Mouse (Mus musculus) liver, embryonic 16.5 days (tissue): ENCODE results near the gene Fbxw16. TPM values are rescaled to one million over a fixed set of nuclear protein-coding genes. Genes with fewer than 3 reads are reported as not detected.
"Not testable (repeated sequence)": the region's sequence is repeated elsewhere in the genome, so short reads cannot be mapped to it uniquely, and the experiment has no call there.

Source experiments
- ATAC-seq: fragments of 200-750 bp; cut with Nextera tagmentation; 2 replicates; pipeline ENCODE4 v1.8.0; 2017; ENCODE audit warnings: low read depth, mild to moderate bottlenecking, moderate number of reproducible peaks, moderate library complexity
- H3K27ac ChIP-seq: fragments of 300-500 bp; sonication (generic); 2 replicates; pipeline ENCODE4 v1.5.1; 2014; ENCODE audit warnings: mild to moderate bottlenecking, low read length
- H3K27me3 ChIP-seq: fragments of 300-500 bp; sonication (generic); 2 replicates; pipeline ENCODE4 v1.6.1; 2014; ENCODE audit warnings: low read depth, low read length, mixed read lengths; ENCODE audit not compliant: control insufficient read depth, insufficient read depth
- H3K36me3 ChIP-seq: fragments of 300-500 bp; sonication (generic); 2 replicates; pipeline ENCODE4 v1.6.1; 2014; ENCODE audit warnings: mild to moderate bottlenecking; ENCODE audit not compliant: control insufficient read depth, insufficient read depth
- H3K4me1 ChIP-seq: fragments of 300-500 bp; sonication (generic); 2 replicates; pipeline ENCODE4 v1.6.1; 2014; ENCODE audit warnings: low read depth, low read length, mixed read lengths; ENCODE audit not compliant: control insufficient read depth
- H3K4me2 ChIP-seq: fragments of 300-500 bp; sonication (generic); 2 replicates; pipeline ENCODE4 v1.6.1; 2014; ENCODE audit warnings: low read depth, low read length, mixed read lengths
- H3K4me3 ChIP-seq: fragments of 300-500 bp; sonication (generic); 2 replicates; pipeline ENCODE4 v1.5.1; 2014; ENCODE audit warnings: low read depth, mild to moderate bottlenecking, low read length
- H3K9ac ChIP-seq: fragments of 300-500 bp; sonication (generic); 2 replicates; pipeline ENCODE4 v1.6.1; 2014; ENCODE audit warnings: low read depth, low read length
- H3K9me3 ChIP-seq: fragments of 300-500 bp; sonication (generic); replicated peaks from 2 replicates; pipeline ENCODE4 v1.6.1; 2016; ENCODE audit warnings: low read length; ENCODE audit not compliant: control insufficient read depth
- WGBS: fragments of 180-500 bp; shearing (Covaris S2); extraction: QIAGEN DNeasy Blood & Tissue Kit; methylation state at CpG from one replicate; pipeline ENCODE4 v1.1.7; 2014; ENCODE audit not compliant: insufficient replicate concordance; 5-methylcytosine and 5-hydroxymethylcytosine counted together
- polyA plus RNA-seq: library from polyadenylated mRNA; unstranded; fragments of >200 nt; fragmentation: Nextera tagmentation; extraction: Ambion mirVana; gene quantifications from 2 replicates; pipeline ENCODE4 v1.2.1, GENCODE M21; 2015

The Fbxw16 gene
- polyA plus RNA-seq: not detected in 2 replicates

- Histone ChIP-seq H3K4me3 (no peak within 1 kb of the TSS), H3K27me3 (no peaks in the 10 kb centered on the region), H3K36me3 (no peaks in the 10 kb centered on the region), H3K9me3 (no peaks in the 10 kb centered on the region), H3K4me2 (no peak within 1 kb of the TSS), H3K27ac (no peak within 1 kb of the TSS), H3K4me1 (no peaks in the 10 kb centered on the region), H3K9ac (no peak within 1 kb of the TSS)
- no peak for ATAC-seq
These were observed at the start of gene Fbxw16 for GRCm38 (mm10) chr9:109449040-109449439. Gene Fbxw16 (minus strand): TSS chr9:109449140.

- not testable (repeated sequence) for H3K36me3 ChIP-seq, ATAC-seq, H3K9me3 ChIP-seq, H3K27ac ChIP-seq, H3K9ac ChIP-seq, H3K4me2 ChIP-seq, H3K27me3 ChIP-seq, H3K4me1 ChIP-seq, H3K4me3 ChIP-seq
- 39% methylated on average over 1 of the region's 1 CpGs for WGBS
These were observed 46.8 kb upstream of the Fbxw16 start, which contains the start of gene Fbxw19 for GRCm38 (mm10) chr9:109495775-109496174. Gene Fbxw19 (minus strand): TSS chr9:109495875.

GRCm38 (mm10) chr9:109432956-109433355 is 16.0 kb downstream of the Fbxw16 start:
- Histone ChIP-seq H3K36me3 (no peaks in the 10 kb centered on the region), H3K27ac (no peak overlapping the region), H3K4me1 (no peaks in the 10 kb centered on the region), H3K4me3 (no peak overlapping the region), H3K27me3 (no peaks in the 10 kb centered on the region), H3K9ac (no peak overlapping the region), H3K9me3 (no peaks in the 10 kb centered on the region), H3K4me2 (no peak overlapping the region)
- ATAC-seq: no peak
- 55% methylated on average over 1 of the region's 1 CpGs for WGBS

- not testable (repeated sequence) for H3K9me3 ChIP-seq, H3K9ac ChIP-seq, H3K36me3 ChIP-seq, H3K27ac ChIP-seq, ATAC-seq, H3K4me2 ChIP-seq, H3K4me3 ChIP-seq, H3K27me3 ChIP-seq, H3K4me1 ChIP-seq
- WGBS: 51% methylated on average over 4 of the region's 4 CpGs
These were observed 44.7 kb downstream of the Fbxw16 start, which contains the start of gene Fbxw22 for GRCm38 (mm10) chr9:109404196-109404595. Gene Fbxw22 (minus strand): TSS chr9:109404296.

Other genes starting within 250 kb of the Fbxw16 start
- 0.09 TPM in 1 of 2 replicates, not detected in the other for gene Fbxw20, start 214.4 kb downstream of the Fbxw16 start, polyA plus RNA-seq
- not detected in 2 replicates for gene Fbxw14, start 161.5 kb downstream of the Fbxw16 start, polyA plus RNA-seq
- not detected in 2 replicates for gene Fbxw28, start 109.5 kb downstream of the Fbxw16 start, polyA plus RNA-seq
- not detected in 2 replicates for gene Fbxw22, start 44.8 kb downstream of the Fbxw16 start, polyA plus RNA-seq
- gene Fbxw19, start 46.7 kb upstream of the Fbxw16 start, polyA plus RNA-seq: not detected in 2 replicates
- gene Fbxw15, start 119.1 kb upstream of the Fbxw16 start, polyA plus RNA-seq: 0.06 and 0.11 TPM in 2 replicates
- gene Fbxw24, start 176.9 kb upstream of the Fbxw16 start, polyA plus RNA-seq: not detected in 2 replicates
- gene Fbxw25, start 215.5 kb upstream of the Fbxw16 start, polyA plus RNA-seq: not detected in 2 replicates